Mouse (Mus musculus): ENCODE results near the gene Garem2. TPM values are rescaled to one million over a fixed set of nuclear protein-coding genes. Genes with fewer than 3 reads are reported as not detected.

The Garem2 gene
- polyA plus RNA-seq, 1 experiment from 2014 or later: 0.26 TPM

DNA sequence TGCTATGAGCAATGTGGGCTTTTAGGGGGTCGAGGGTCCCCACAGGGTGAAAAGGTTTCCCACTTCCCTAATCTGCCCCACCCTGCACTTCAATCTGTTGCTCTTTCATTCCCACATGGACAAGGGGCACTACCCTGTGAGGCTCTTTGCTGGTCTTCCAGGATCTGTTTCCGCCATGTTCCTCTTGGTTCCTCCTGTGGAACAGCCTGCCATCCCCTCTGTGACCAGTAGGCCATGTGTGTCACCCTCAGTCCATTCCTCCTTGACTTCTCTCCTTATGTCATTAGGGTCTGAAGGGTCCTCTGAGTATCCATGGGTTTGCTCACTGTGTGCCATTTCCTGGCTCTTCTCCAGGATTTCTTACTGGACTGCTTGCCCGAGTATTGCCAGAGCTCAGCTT lies 6.8 kb downstream of the Garem2 start:
- 67% methylated on average over 3 of the region's 3 CpGs for WGBS
- Histone ChIP-seq H3K4me3 (ENCODE audit: control insufficient read depth in 1 of 2, insufficient read depth in 1 of 2, low read depth in 1 of 2, low read length in 2 of 2) (no peak overlapping the region), H3K27me3 (ENCODE audit: control insufficient read depth, insufficient read depth, low read length) (peaks cover 81% of the 10 kb centered on the region), H3K4me2 (ENCODE audit: low read length) (peak overlapping the region; percentile 60), H3K27ac (replicated peaks in 1 of 2; ENCODE audit: control insufficient read depth in 1 of 2, insufficient read depth in 1 of 2, low read depth in 2 of 2, low read length in 2 of 2) (no peak overlapping the region), H3K4me1 (ENCODE audit: control insufficient read depth in 2 of 2, insufficient read depth in 2 of 2, low read length in 2 of 2) (peaks cover 16 to 20% of the 10 kb centered on the region in 2 experiments), H3K9me3 (ENCODE audit: control insufficient read depth, low read length) (no peaks in the 10 kb centered on the region), H3K9ac (ENCODE audit: low read length) (no peak overlapping the region), H3K36me3 (ENCODE audit: control insufficient read depth, insufficient read depth, low read length) (peaks cover 3% of the 10 kb centered on the region; the same call in 1 of the 2 replicates)
- ATAC-seq (ENCODE audit: insufficient number of reproducible peaks, insufficient read depth, low FRiP score, low read depth): no peak

DNA sequence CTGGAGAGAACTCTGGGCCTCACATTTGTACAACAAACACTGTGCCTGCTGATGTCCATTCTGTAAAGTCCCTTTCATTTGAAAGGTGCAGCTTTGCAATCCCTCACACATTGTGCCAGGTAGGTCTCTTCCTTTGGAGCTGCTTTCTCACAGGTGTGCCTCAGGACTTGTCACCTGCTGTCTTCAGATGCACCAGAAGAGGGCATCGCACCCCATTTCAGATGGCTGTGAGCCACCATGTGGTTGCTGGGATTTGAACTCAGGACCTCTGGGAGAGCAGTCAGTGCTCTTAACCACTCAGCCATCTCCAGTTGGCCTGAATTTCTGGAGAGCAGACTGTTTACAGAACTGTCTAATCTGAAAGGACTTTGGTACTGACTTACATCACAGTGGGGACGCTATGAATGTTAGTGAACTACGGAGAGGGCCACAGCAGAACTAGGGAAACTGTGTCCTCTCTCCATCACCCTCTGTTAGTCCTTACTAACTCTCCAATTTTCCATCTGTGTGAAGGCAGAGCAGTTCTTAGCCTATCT lies 7.6 kb downstream of the Garem2 start:
- no peak for ATAC-seq (ENCODE audit: insufficient number of reproducible peaks, insufficient read depth, low FRiP score, low read depth)
- peaks cover 16 to 20% of the 10 kb centered on the region in 2 experiments for H3K4me1 ChIP-seq (ENCODE audit: control insufficient read depth in 2 of 2, insufficient read depth in 2 of 2, low read length in 2 of 2)
- peaks cover 12% of the 10 kb centered on the region for H3K36me3 ChIP-seq (ENCODE audit: control insufficient read depth, insufficient read depth, low read length)
- WGBS: 75% methylated on average over 3 of the region's 3 CpGs
- peaks cover 72% of the 10 kb centered on the region for H3K27me3 ChIP-seq (ENCODE audit: control insufficient read depth, insufficient read depth, low read length)
- H3K4me2 ChIP-seq (ENCODE audit: low read length): no peak overlapping the region
- no peak overlapping the region for H3K4me3 ChIP-seq (ENCODE audit: control insufficient read depth in 1 of 2, insufficient read depth in 1 of 2, low read depth in 1 of 2, low read length in 2 of 2)
- H3K9me3 ChIP-seq (ENCODE audit: control insufficient read depth, low read length): no peaks in the 10 kb centered on the region
- H3K27ac ChIP-seq (replicated peaks in 1 of 2; ENCODE audit: control insufficient read depth in 1 of 2, insufficient read depth in 1 of 2, low read depth in 2 of 2, low read length in 2 of 2): no peak overlapping the region
- H3K9ac ChIP-seq (ENCODE audit: low read length): no peak overlapping the region

DNA sequence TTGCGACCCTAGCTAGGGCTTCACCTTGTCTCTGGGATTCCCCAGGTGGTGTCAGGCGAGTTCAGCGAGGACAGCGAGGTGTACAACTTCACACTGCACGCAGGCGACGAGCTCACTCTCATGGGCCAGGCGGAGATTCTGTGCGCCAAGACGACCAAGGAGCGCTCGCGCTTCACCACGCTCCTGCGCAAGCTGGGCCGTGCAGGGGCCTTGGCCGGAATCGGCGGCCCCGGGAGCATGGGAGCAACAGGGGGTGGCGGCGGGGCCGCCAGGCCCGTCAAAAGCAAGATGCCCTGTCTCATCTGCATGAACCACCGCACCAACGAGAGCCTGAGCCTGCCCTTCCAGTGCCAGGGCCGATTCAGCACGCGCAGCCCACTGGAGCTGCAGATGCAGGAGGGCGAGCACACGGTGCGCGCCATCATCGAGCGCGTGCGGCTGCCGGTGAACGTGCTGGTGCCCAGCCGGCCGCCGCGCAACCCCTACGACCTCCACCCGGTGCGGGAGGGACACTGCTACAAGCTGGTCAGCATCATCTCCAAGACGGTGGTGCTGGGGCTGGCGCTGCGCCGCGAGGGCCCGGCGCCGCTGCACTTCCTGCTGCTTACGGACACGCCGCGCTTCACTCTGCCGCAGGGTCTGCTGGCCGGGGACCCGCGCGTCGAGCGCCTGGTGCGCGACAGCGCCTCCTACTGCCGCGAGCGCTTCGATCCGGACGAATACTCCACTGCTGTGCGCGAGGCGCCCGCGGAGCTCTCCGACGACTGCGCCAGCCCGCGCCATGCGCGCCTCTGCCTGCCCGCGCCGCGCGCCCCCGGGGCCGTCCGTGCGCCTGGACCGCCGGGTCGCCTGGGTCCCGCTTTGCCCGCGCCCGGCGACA lies 9.2 kb downstream of the Garem2 start:
- ATAC-seq (ENCODE audit: insufficient number of reproducible peaks, insufficient read depth, low FRiP score, low read depth): peak; percentile 69
- Histone ChIP-seq H3K4me3 (ENCODE audit: control insufficient read depth in 1 of 2, insufficient read depth in 1 of 2, low read depth in 1 of 2, low read length in 2 of 2) (peak overlapping the region; percentile 58 to 60), H3K9me3 (ENCODE audit: control insufficient read depth, low read length) (no peaks in the 10 kb centered on the region), H3K4me1 (ENCODE audit: control insufficient read depth in 2 of 2, insufficient read depth in 2 of 2, low read length in 2 of 2) (peaks cover 16 to 20% of the 10 kb centered on the region in 2 experiments), H3K4me2 (ENCODE audit: low read length) (peak overlapping the region; percentile 97), H3K27ac (replicated peaks in 1 of 2; ENCODE audit: control insufficient read depth in 1 of 2, insufficient read depth in 1 of 2, low read depth in 2 of 2, low read length in 2 of 2) (no peak overlapping the region), H3K27me3 (ENCODE audit: control insufficient read depth, insufficient read depth, low read length) (peaks cover 59% of the 10 kb centered on the region), H3K36me3 (ENCODE audit: control insufficient read depth, insufficient read depth, low read length) (peaks cover 27% of the 10 kb centered on the region), H3K9ac (ENCODE audit: low read length) (peak overlapping the region; percentile 71)
- 1% methylated on average over 98 of the region's 103 CpGs for WGBS

DNA sequence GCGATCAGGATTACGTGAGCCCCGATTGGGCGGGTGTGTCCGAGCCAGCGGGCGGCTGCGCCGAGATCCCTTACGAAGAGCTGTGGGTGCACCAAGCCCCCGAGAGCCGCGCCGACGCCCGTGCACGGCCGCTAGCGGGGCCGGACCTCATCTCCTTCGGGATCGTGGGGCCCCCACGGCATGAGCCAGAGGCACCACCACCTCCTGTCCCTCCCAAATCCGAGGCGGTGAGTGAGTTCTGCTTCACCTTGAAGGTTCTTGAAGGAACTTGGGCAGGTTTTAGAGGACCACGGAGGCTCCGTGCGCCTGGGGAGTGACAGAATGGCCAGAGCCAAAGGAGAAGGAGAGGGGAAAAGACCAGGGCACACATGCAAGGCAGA lies 9.8 kb downstream of the Garem2 start:
- no peaks in the 10 kb centered on the region for H3K9me3 ChIP-seq (ENCODE audit: control insufficient read depth, low read length)
- H3K4me2 ChIP-seq (ENCODE audit: low read length): peak overlapping the region; percentile 97
- H3K36me3 ChIP-seq (ENCODE audit: control insufficient read depth, insufficient read depth, low read length): peaks cover 33% of the 10 kb centered on the region
- no peak for ATAC-seq (ENCODE audit: insufficient number of reproducible peaks, insufficient read depth, low FRiP score, low read depth)
- peak overlapping the region; percentile 58 to 60 for H3K4me3 ChIP-seq (ENCODE audit: control insufficient read depth in 1 of 2, insufficient read depth in 1 of 2, low read depth in 1 of 2, low read length in 2 of 2)
- H3K27me3 ChIP-seq (ENCODE audit: control insufficient read depth, insufficient read depth, low read length): peaks cover 53% of the 10 kb centered on the region
- H3K27ac ChIP-seq (replicated peaks in 1 of 2; ENCODE audit: control insufficient read depth in 1 of 2, insufficient read depth in 1 of 2, low read depth in 2 of 2, low read length in 2 of 2): no peak overlapping the region
- peaks cover 16 to 20% of the 10 kb centered on the region in 2 experiments for H3K4me1 ChIP-seq (ENCODE audit: control insufficient read depth in 2 of 2, insufficient read depth in 2 of 2, low read length in 2 of 2)
- peak overlapping the region; percentile 71 for H3K9ac ChIP-seq (ENCODE audit: low read length)
- WGBS: 2% methylated on average over 22 of the region's 28 CpGs

DNA sequence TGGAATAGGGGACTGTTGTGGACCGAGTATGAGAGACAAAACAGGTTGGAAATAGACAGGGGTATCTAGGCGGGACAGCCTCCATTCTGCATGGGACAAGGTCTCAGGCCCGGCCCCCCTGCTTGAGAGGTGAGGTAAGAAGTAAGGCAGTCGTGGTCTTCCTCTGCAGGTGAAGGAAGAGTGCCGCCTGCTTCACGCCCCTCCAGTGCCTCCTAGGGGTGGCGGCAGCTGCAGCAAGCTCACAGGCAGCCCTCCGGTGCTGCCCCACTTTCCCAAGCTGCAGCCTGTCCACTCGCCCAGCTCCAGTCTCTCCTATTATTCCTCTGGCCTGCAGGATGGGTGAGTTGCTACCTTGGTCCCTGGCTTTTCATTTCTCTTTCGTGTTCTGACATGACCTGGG lies 10.8 kb downstream of the Garem2 start:
- H3K27me3 ChIP-seq (ENCODE audit: control insufficient read depth, insufficient read depth, low read length): peaks cover 47% of the 10 kb centered on the region

DNA sequence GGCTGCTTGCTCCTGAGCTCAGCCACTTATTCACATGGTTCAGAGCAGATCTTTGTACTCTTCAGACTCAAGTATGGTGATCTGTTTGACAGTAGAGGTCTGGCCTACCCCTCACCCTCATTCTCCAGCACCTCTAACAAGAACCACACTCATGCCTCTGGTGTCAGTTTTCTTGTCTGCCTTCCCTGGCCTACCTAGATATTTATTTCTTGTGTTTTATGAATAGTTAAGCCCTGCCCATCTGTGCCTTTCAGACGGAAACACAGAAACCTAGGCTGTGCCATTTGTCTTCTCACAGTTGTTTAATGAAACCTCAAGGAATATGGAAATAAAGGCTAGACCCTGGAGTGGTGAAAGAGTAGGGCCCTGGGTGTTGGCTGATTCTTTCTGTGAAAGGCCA lies 13.1 kb downstream of the Garem2 start:
- H3K4me2 ChIP-seq (ENCODE audit: low read length): no peak overlapping the region
- 100% methylated on average over 1 of the region's 1 CpGs for WGBS
- H3K9ac ChIP-seq (ENCODE audit: low read length): no peak overlapping the region
- H3K27ac ChIP-seq (replicated peaks in 1 of 2; ENCODE audit: control insufficient read depth in 1 of 2, insufficient read depth in 1 of 2, low read depth in 2 of 2, low read length in 2 of 2): no peak overlapping the region
- peaks cover 5 to 6% of the 10 kb centered on the region in 2 experiments; a peak in 2 of 4 replicates for H3K4me1 ChIP-seq (ENCODE audit: control insufficient read depth in 2 of 2, insufficient read depth in 2 of 2, low read length in 2 of 2)
- no peak overlapping the region for H3K4me3 ChIP-seq (ENCODE audit: control insufficient read depth in 1 of 2, insufficient read depth in 1 of 2, low read depth in 1 of 2, low read length in 2 of 2)
- H3K9me3 ChIP-seq (ENCODE audit: control insufficient read depth, low read length): no peaks in the 10 kb centered on the region
- ATAC-seq (ENCODE audit: insufficient number of reproducible peaks, insufficient read depth, low FRiP score, low read depth): no peak
- H3K27me3 ChIP-seq (ENCODE audit: control insufficient read depth, insufficient read depth, low read length): peaks cover 29% of the 10 kb centered on the region
- peaks cover 66% of the 10 kb centered on the region for H3K36me3 ChIP-seq (ENCODE audit: control insufficient read depth, insufficient read depth, low read length)

More for the DNA sequence above, 10.8 kb downstream of the Garem2 start:
- Histone ChIP-seq H3K4me1 (ENCODE audit: control insufficient read depth in 2 of 2, insufficient read depth in 2 of 2, low read length in 2 of 2) (peaks cover 13 to 14% of the 10 kb centered on the region in 2 experiments), H3K27ac (replicated peaks in 1 of 2; ENCODE audit: control insufficient read depth in 1 of 2, insufficient read depth in 1 of 2, low read depth in 2 of 2, low read length in 2 of 2) (no peak overlapping the region), H3K36me3 (ENCODE audit: control insufficient read depth, insufficient read depth, low read length) (peaks cover 43% of the 10 kb centered on the region), H3K4me2 (ENCODE audit: low read length) (no peak overlapping the region), H3K4me3 (ENCODE audit: control insufficient read depth in 1 of 2, insufficient read depth in 1 of 2, low read depth in 1 of 2, low read length in 2 of 2) (no peak overlapping the region), H3K9ac (ENCODE audit: low read length) (no peak overlapping the region), H3K9me3 (ENCODE audit: control insufficient read depth, low read length) (no peaks in the 10 kb centered on the region)
- WGBS: 30% methylated on average over 10 of the region's 10 CpGs
- ATAC-seq (ENCODE audit: insufficient number of reproducible peaks, insufficient read depth, low FRiP score, low read depth): no peak

DNA sequence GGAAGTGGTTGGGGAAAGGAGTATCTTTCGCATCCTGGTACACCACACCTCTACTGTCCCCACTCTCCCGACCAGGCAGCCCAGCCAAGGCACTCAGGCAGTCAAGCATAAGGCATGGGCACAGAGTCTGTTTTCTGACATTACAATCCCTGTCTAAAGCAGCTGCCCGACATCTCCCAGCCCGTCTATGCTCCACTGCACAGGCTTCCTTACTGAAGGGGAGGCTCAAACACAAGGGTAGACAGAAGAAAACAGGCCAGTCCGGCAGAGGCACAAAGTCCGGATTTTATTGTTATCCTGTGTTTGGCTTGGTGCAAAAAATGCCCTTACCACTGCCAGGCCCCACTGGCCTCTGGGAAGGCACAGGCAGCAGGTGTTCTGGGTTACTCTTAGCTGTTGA lies 14.2 kb downstream of the Garem2 start:
- H3K4me3 ChIP-seq (ENCODE audit: control insufficient read depth in 1 of 2, insufficient read depth in 1 of 2, low read depth in 1 of 2, low read length in 2 of 2): no peak overlapping the region
- H3K4me1 ChIP-seq (ENCODE audit: control insufficient read depth in 2 of 2, insufficient read depth in 2 of 2, low read length in 2 of 2): peaks cover 0 to 2% of the 10 kb centered on the region in 2 experiments; a peak in 1 of 4 replicates
- H3K9ac ChIP-seq (ENCODE audit: low read length): no peak overlapping the region
- H3K27me3 ChIP-seq (ENCODE audit: control insufficient read depth, insufficient read depth, low read length): peaks cover 17% of the 10 kb centered on the region
- no peak for ATAC-seq (ENCODE audit: insufficient number of reproducible peaks, insufficient read depth, low FRiP score, low read depth)
- 87% methylated on average over 6 of the region's 6 CpGs for WGBS
- H3K9me3 ChIP-seq (ENCODE audit: control insufficient read depth, low read length): no peaks in the 10 kb centered on the region
- H3K36me3 ChIP-seq (ENCODE audit: control insufficient read depth, insufficient read depth, low read length): peaks cover 77% of the 10 kb centered on the region
- H3K4me2 ChIP-seq (ENCODE audit: low read length): no peak overlapping the region
- no peak overlapping the region for H3K27ac ChIP-seq (replicated peaks in 1 of 2; ENCODE audit: control insufficient read depth in 1 of 2, insufficient read depth in 1 of 2, low read depth in 2 of 2, low read length in 2 of 2)
